24 mouse cellular contexts compared by ENCODE assay signal in genomic region chr10:80982381-80982780, GRCm38 (mm10). TPM values are rescaled to one million over a fixed set of nuclear protein-coding genes. Genes with fewer than 3 reads are reported as not detected.
DNase-seq lines count a peak whose midpoint lies in the region; ATAC-seq and TF ChIP-seq lines count a peak whose summit lies in the region.
"Had no signal": no experiment of that assay in that cellular context is flagged by ENCODE, and none has a peak within 500 bp of the region (broad histone marks: within the 10 kb centered on the region; RNA-seq: fewer than 3 reads in every experiment).

No protein-coding gene starts in this region.

- no peaks in the 10 kb centered on the region for H3K9me3 ChIP-seq in kidney, embryonic 15.5 days (replicated peaks)
- H3K9me3 ChIP-seq in lung, postnatal 0 days (ENCODE audit: low read length): no peaks in the 10 kb centered on the region
- H3K9me3 ChIP-seq: embryonic facial prominence, embryonic 12.5 days; heart, embryonic 15.5 days; liver, embryonic 13.5 days; midbrain, embryonic 13.5 days; neural tube, embryonic 13.5 days had no signal

- no peak overlapping the region for H3K4me2 ChIP-seq in kidney, embryonic 15.5 days
- no peak overlapping the region for H3K4me2 ChIP-seq in lung, postnatal 0 days (replicated peaks; ENCODE audit: low read depth, low read length)
- H3K4me2 ChIP-seq: embryonic facial prominence, embryonic 12.5 days; heart, embryonic 15.5 days; liver, embryonic 13.5 days; lung, embryonic 14.5 days; midbrain, embryonic 13.5 days; neural tube, embryonic 13.5 days had no signal

- no peaks in the 10 kb centered on the region for H3K27me3 ChIP-seq in kidney, adult 2 months (replicated peaks; ENCODE audit: control insufficient read depth, insufficient read depth, low read length)
- H3K27me3 ChIP-seq in kidney, embryonic 15.5 days: peaks cover 42% of the 10 kb centered on the region
- 0 out of 2 replicates have a peak, but pooled peaks cover 3% of the 10 kb centered on the region for H3K27me3 ChIP-seq in lung, postnatal 0 days (replicated peaks; ENCODE audit: insufficient read depth, low read length)

- H3K27ac ChIP-seq in kidney, adult 2 months (ENCODE audit: insufficient read depth, low read depth, low read length): no peak overlapping the region
- no peak overlapping the region for H3K27ac ChIP-seq in kidney, embryonic 15.5 days
- no peak overlapping the region for H3K27ac ChIP-seq in lung, postnatal 0 days (ENCODE audit: low read length)
- H3K27ac ChIP-seq: embryonic facial prominence, embryonic 12.5 days; heart, embryonic 15.5 days; hindbrain, postnatal 0 days; liver, embryonic 13.5 days; macrophage; midbrain, embryonic 13.5 days; neural tube, embryonic 13.5 days had no signal

- peak; percentile 67 for DNase-seq in kidney, adult 2 months
- DNase-seq in adipocyte (ENCODE audit: low spot score): peak; percentile 37
- peak; percentile 83 for DNase-seq in adrenal gland, postnatal 36 days
- no peak for DNase-seq in lung, postnatal 0 days (ENCODE audit: low spot score)
- DNase-seq in right cerebral cortex, adult 2 months (ENCODE audit: low spot score in 2 of 2): no peak
- no peak for DNase-seq in lung, postnatal 25 days (ENCODE audit: low spot score)
- DNase-seq: B cell, adult 2 months; cerebellum, adult 8-10 months; gastrocnemius, postnatal 25 days; heart, postnatal 4 days; kidney, postnatal 14 days; liver, embryonic 13.5 days; lung, embryonic 14.5 days had no signal

- no peak overlapping the region for H3K4me3 ChIP-seq in kidney, adult 2 months (ENCODE audit: insufficient read depth, low read depth, low read length)
- no peak overlapping the region for H3K4me3 ChIP-seq in kidney, embryonic 15.5 days (replicated peaks)
- H3K4me3 ChIP-seq in lung, postnatal 0 days (ENCODE audit: low read depth, low read length): no peak overlapping the region
- H3K4me3 ChIP-seq: embryonic facial prominence, embryonic 12.5 days; erythroblast, embryonic 14.5 days; heart, embryonic 15.5 days; liver, embryonic 13.5 days; midbrain, embryonic 13.5 days; neural tube, embryonic 13.5 days had no signal

- no peak for TF ChIP-seq EP300 in lung, postnatal 0 days (IDR thresholded peaks at IDR 0.05)

- no peaks in the 10 kb centered on the region for H3K36me3 ChIP-seq in kidney, adult 2 months (ENCODE audit: control insufficient read depth, insufficient read depth, low read length)
- no peaks in the 10 kb centered on the region for H3K36me3 ChIP-seq in kidney, embryonic 15.5 days
- H3K36me3 ChIP-seq in lung, postnatal 0 days (ENCODE audit: insufficient read depth, low read length): no peaks in the 10 kb centered on the region
- H3K36me3 ChIP-seq: embryonic facial prominence, embryonic 12.5 days; heart, embryonic 15.5 days; liver, embryonic 13.5 days; midbrain, embryonic 13.5 days; neural tube, embryonic 13.5 days had no signal

- WGBS in kidney, adult 2 months: 36% methylated on average over 4 of the region's 4 CpGs
- WGBS in kidney, embryonic 15.5 days: 22% methylated on average over 4 of the region's 4 CpGs
- 56% methylated on average over 4 of the region's 4 CpGs for WGBS in lung, postnatal 0 days

- TF ChIP-seq CTCF in kidney, adult 2 months (conservative IDR thresholded peaks at IDR 0.05; ENCODE audit: insufficient read depth, insufficient read length, low read depth, low read length): no peak
- no peak for TF ChIP-seq CTCF in lung, postnatal 0 days (IDR thresholded peaks at IDR 0.05)

- H3K4me1 ChIP-seq in kidney, adult 2 months (ENCODE audit: control insufficient read depth, insufficient read depth, low read length): peaks cover 3% of the 10 kb centered on the region; the same call in 1 of the 2 replicates
- peaks cover 21% of the 10 kb centered on the region for H3K4me1 ChIP-seq in kidney, embryonic 15.5 days
- no peaks in the 10 kb centered on the region for H3K4me1 ChIP-seq in lung, postnatal 0 days (ENCODE audit: insufficient read depth, low read depth, low read length)

- no peak for TF ChIP-seq POLR2A in kidney, adult 2 months (IDR thresholded peaks at IDR 0.05; ENCODE audit: low read depth, low read length)

- ATAC-seq in kidney, embryonic 15.5 days (replicated peaks; ENCODE audit: low FRiP score): no peak
- ATAC-seq in monocyte, adult 5-6 weeks (replicated peaks; ENCODE audit: insufficient number of reproducible peaks, low FRiP score, low TSS enrichment, poor library complexity, severe bottlenecking): peak; percentile 46; the same call in 1 of the 2 replicates
- no peak for ATAC-seq in lung, postnatal 0 days
- ATAC-seq: forebrain, embryonic 14.5 days; hindbrain, postnatal 0 days; midbrain, embryonic 13.5 days had no signal

- H3K9ac ChIP-seq in kidney, embryonic 15.5 days: no peak overlapping the region
- H3K9ac ChIP-seq in lung, postnatal 0 days (replicated peaks; ENCODE audit: low read depth): no peak overlapping the region
- H3K9ac ChIP-seq: embryonic facial prominence, embryonic 12.5 days; heart, embryonic 15.5 days; liver, embryonic 13.5 days; lung, embryonic 14.5 days; midbrain, embryonic 13.5 days; neural tube, embryonic 13.5 days had no signal

RNA-seq across cellular contexts. Expression of gene Gng7, which starts 32.4 kb away (rescaled TPM):
- 1.9 and 2.0 TPM in 2 replicates for polyA plus RNA-seq in kidney, adult 2 months (2012; rRNA removed)
- 5.0 and 5.6 TPM in 2 replicates for polyA plus RNA-seq in kidney, embryonic 15.5 days (2015; fragmentation: Nextera tagmentation; extraction: Ambion mirVana)
- 1 to 10 TPM; 6.4 to 6.7 TPM for total RNA-seq in adrenal gland, postnatal 36 days (2021)
- total RNA-seq in monocyte, adult 5-6 weeks (2017): 0.10 TPM in 1 of 3 replicates, not detected in the others
- polyA plus RNA-seq in lung, postnatal 0 days (2015; fragmentation: Nextera tagmentation; extraction: Ambion mirVana): 1.0 and 1.4 TPM in 2 replicates
- polyA plus RNA-seq: erythroblast, embryonic 14.5 days had no signal

RNA-seq across cellular contexts. Expression of gene Diras1, which starts 43.1 kb away (rescaled TPM):
- polyA plus RNA-seq in kidney, adult 2 months (2012; rRNA removed): 0.04 and 0.25 TPM in 2 replicates
- polyA plus RNA-seq in kidney, embryonic 15.5 days (2015; fragmentation: Nextera tagmentation; extraction: Ambion mirVana): 0.19 and 0.23 TPM in 2 replicates
- total RNA-seq in adrenal gland, postnatal 36 days (2021): 1 to 10 TPM; 1.2 to 1.5 TPM
- 0.38 TPM in 1 of 3 replicates, not detected in the others for total RNA-seq in monocyte, adult 5-6 weeks (2017)
- not detected in 2 replicates for polyA plus RNA-seq in lung, postnatal 0 days (2015; fragmentation: Nextera tagmentation; extraction: Ambion mirVana)
- total RNA-seq: common myeloid progenitor, adult 5-6 weeks; heart, postnatal 4 days had no signal
- polyA plus RNA-seq: erythroblast, embryonic 14.5 days; heart, embryonic 15.5 days; macrophage had no signal

RNA-seq across cellular contexts. Expression of gene Gadd45b, which starts 52.5 kb away (rescaled TPM):
- polyA plus RNA-seq in kidney, adult 2 months (2012; rRNA removed): 10.1 and 11.3 TPM in 2 replicates
- 18.0 and 20.8 TPM in 2 replicates for polyA plus RNA-seq in kidney, embryonic 15.5 days (2015; fragmentation: Nextera tagmentation; extraction: Ambion mirVana)
- total RNA-seq in adrenal gland, postnatal 36 days (2021): 100 to 1,000 TPM in 1 of 2 experiments, 10 to 100 TPM in 1; 81.7 to 149 TPM
- 18.9 to 25.8 TPM (median 22.5 TPM) in 3 replicates for total RNA-seq in monocyte, adult 5-6 weeks (2017)
- 131 and 145 TPM in 2 replicates for polyA plus RNA-seq in lung, postnatal 0 days (2015; fragmentation: Nextera tagmentation; extraction: Ambion mirVana)

RNA-seq across cellular contexts. Expression of gene Slc39a3, which starts 54.8 kb away (rescaled TPM):
- polyA plus RNA-seq in kidney, adult 2 months (2012; rRNA removed): 37.5 and 39.6 TPM in 2 replicates
- 13.7 and 16.3 TPM in 2 replicates for polyA plus RNA-seq in kidney, embryonic 15.5 days (2015; fragmentation: Nextera tagmentation; extraction: Ambion mirVana)
- 10 to 100 TPM; 33.2 to 68.5 TPM for total RNA-seq in adrenal gland, postnatal 36 days (2021)
- total RNA-seq in monocyte, adult 5-6 weeks (2017): 4.5 to 9.9 TPM (median 7.3 TPM) in 3 replicates
- 15.4 and 16.0 TPM in 2 replicates for polyA plus RNA-seq in lung, postnatal 0 days (2015; fragmentation: Nextera tagmentation; extraction: Ambion mirVana)

Comparison
In these comparisons a context has a peak if more than half of its experiments do, and no peak if none do; other contexts are left out.
1. DNase-seq: peak in kidney, adult 2 months (single experiment), adipocyte (single experiment) and adrenal gland, postnatal 36 days (2 of 2); none in lung, postnatal 0 days (single experiment), right cerebral cortex, adult 2 months (0 of 2) and lung, postnatal 25 days (single experiment).